Mouse (Mus musculus): ENCODE data around the gene Olfr1250.
"Not testable (repeated sequence)": the region's sequence is repeated elsewhere in the genome, so short reads cannot be mapped to it uniquely, and the experiment has no call there.

Olfr1250 gene

DNA sequence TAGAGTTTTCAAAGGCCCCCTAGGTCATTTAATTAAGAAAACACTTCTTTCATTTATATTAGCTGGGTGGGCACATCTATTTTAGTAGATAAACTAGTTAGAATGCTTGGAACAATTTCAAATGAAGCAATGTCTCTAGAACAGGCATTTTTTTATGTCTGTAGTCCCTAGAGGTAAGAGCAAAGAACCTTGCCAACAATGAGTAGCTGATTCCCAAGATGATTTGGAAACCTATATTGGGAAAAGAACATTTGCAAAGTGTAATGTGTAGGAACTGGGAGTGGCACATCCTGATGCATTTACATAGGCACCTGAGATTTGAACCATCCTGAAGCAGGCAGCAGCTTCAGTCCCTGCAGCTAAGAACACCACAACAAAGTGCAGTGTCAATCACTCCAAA is at the start of gene Olfr1250:
Gene Olfr1250, minus strand, starts transcription at position 101 of the 400 bp plus-strand sequence.
- no peak for DNase-seq

DNA sequence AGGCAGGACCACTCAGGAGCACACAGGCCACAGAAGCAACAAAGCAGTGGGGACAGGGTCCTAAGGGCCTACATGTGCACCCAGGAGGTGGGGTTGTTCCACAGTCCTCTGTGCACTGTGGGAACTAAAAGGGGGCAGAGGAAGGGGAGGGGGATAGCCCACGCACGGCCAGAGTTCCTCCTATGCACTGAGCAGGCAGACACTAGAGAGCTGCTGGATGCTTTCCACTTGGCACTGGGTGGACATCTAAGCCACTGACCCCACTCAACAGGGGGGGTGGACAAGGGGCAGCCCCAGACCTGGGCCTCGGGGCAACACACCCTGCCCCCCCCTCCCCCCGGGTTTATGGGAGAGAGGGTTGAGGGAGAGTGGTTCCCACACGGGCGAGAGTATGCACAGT is 30.7 kb upstream of the Olfr1250 start:
- DNase-seq: no peak

DNA sequence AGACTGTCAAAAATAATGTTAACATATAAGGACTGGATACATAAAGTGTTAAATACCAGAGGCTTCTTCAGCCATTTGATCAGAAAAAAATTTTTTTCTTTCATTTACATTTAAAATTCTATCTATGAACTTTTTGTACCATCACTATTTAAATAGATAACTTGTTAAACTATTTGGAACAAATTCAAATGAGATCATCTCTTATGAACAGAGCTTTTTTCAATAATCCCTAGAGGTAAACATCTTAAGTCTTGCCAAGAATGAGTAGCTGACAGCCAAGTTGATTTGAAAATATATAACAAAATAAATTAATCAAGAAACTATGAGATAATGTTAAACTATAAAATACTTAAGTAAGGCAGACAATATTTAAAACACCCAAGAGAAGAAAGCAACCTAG is 10.6 kb upstream of the Olfr1250 start, which contains the start of gene Olfr1251:
Gene Olfr1251, minus strand, starts transcription at position 101 of the 400 bp plus-strand sequence.
- DNase-seq: no peak

DNA sequence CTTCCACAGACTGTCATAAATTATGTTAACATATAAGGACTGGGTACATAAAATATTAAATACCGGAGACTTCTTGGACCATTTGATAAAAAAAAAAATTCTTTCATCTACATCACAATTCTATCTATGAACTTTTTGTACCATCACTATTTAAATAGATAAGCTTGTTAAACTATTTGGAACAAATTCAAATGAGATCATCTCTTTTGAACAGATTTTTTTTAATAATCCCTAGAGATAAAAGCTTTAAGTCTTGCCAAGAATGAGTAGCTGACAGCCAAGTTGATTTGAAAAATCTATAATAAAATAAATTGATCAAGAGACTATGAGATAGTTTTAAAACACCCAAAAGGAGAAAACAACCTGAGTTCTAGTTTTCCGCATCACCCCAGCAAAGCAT is 26.4 kb downstream of the Olfr1250 start, which contains the start of gene Olfr1249:
Gene Olfr1249, minus strand, starts transcription at position 101 of the 400 bp plus-strand sequence.
- no peak for DNase-seq

DNA sequence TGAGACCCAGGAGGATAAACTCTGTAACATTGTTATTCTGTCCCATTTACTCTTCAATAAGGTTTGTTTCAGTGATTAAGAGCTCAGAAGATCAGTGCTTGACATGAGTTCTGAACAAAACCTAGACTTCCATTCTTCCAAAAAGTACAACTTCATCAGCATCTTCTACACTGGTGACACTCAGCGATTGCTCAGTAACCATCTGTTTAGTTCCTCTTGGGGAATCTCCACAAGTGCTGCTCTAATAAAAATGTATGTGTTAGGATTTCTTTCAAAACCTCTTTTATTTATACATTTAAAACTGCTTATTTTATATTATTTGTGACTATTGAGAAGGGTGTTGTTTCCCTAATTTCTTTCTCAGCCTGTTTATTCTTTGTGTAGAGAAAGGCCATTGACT is 43.1 kb downstream of the Olfr1250 start, which contains the start of gene Olfr1248:
Gene Olfr1248, minus strand, starts transcription at position 101 of the 400 bp plus-strand sequence.
- DNase-seq: not testable (repeated sequence)

DNA sequence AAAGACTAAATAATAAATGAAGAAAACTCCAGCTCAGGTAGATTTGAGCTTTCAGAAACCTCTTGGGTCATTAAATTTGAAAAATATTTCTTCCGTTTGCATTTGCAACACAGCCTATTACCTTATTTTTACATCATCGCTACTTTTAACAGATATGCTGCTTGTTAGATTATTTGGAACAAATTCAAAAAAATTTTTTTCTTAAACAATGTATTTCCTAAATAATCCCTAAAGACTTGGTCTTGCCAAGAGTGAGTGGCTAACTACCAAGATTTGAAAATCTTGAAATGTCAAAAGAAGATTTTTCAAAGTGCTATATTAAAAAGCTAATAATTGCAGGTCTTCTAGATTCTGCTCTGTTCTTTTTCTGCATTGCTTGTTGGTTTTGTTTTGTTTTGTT is 47.2 kb downstream of the Olfr1250 start, which contains the start of gene Olfr1247:
Gene Olfr1247, minus strand, starts transcription at position 101 of the 400 bp plus-strand sequence.
- DNase-seq: no peak
